Mouse (Mus musculus): ENCODE data around the gene Mnx1. TPM values are rescaled to one million over a fixed set of nuclear protein-coding genes. Genes with fewer than 3 reads are reported as not detected.

Mnx1 gene
- polyA plus RNA-seq, 1 experiment: 3.6 TPM

- H3K36me3 ChIP-seq (ENCODE audit: control insufficient read depth, insufficient read depth, low read length): 0 out of 2 replicates have a peak, but pooled peaks cover 2% of the 10 kb centered on the region
- H3K4me1 ChIP-seq (ENCODE audit: control insufficient read depth, insufficient read depth, insufficient read length, low read length): peaks cover 2% of the 10 kb centered on the region; the same call in 1 of the 2 replicates
- 48% methylated on average over 10 of the region's 10 CpGs for WGBS
- H3K4me3 ChIP-seq (ENCODE audit: low read depth, low read length): no peak overlapping the region
- H3K27ac ChIP-seq (ENCODE audit: insufficient read depth, low read depth, low read length): no peak overlapping the region
- H3K27me3 ChIP-seq (ENCODE audit: control insufficient read depth, insufficient read depth, low read length): peaks cover 27% of the 10 kb centered on the region
- TF ChIP-seq CTCF (IDR thresholded peaks at IDR 0.05; ENCODE audit: extremely low read depth, insufficient read length, insufficient replicate concordance, low read depth, low read length) (no peak), POLR2A (IDR thresholded peaks at IDR 0.05; ENCODE audit: low read depth, low read length) (no peak)
Measured at GRCm38 (mm10) chr5:29475041-29475440, 3.2 kb downstream of the Mnx1 start.

GRCm38 (mm10) chr5:29474246-29474960 lies 3.9 kb downstream of the Mnx1 start:
- peaks cover 2% of the 10 kb centered on the region; the same call in 1 of the 2 replicates for H3K4me1 ChIP-seq (ENCODE audit: control insufficient read depth, insufficient read depth, insufficient read length, low read length)
- H3K4me3 ChIP-seq (ENCODE audit: low read depth, low read length): no peak overlapping the region
- 0 out of 2 replicates have a peak, but pooled peaks cover 2% of the 10 kb centered on the region for H3K36me3 ChIP-seq (ENCODE audit: control insufficient read depth, insufficient read depth, low read length)
- H3K27ac ChIP-seq (ENCODE audit: insufficient read depth, low read depth, low read length): no peak overlapping the region
- 67% methylated on average over 35 of the region's 35 CpGs for WGBS
- peaks cover 26% of the 10 kb centered on the region for H3K27me3 ChIP-seq (ENCODE audit: control insufficient read depth, insufficient read depth, low read length)
- no peak for TF ChIP-seq POLR2A (IDR thresholded peaks at IDR 0.05; ENCODE audit: low read depth, low read length)
- no peak for TF ChIP-seq CTCF (IDR thresholded peaks at IDR 0.05; ENCODE audit: extremely low read depth, insufficient read length, insufficient replicate concordance, low read depth, low read length)

DNA sequence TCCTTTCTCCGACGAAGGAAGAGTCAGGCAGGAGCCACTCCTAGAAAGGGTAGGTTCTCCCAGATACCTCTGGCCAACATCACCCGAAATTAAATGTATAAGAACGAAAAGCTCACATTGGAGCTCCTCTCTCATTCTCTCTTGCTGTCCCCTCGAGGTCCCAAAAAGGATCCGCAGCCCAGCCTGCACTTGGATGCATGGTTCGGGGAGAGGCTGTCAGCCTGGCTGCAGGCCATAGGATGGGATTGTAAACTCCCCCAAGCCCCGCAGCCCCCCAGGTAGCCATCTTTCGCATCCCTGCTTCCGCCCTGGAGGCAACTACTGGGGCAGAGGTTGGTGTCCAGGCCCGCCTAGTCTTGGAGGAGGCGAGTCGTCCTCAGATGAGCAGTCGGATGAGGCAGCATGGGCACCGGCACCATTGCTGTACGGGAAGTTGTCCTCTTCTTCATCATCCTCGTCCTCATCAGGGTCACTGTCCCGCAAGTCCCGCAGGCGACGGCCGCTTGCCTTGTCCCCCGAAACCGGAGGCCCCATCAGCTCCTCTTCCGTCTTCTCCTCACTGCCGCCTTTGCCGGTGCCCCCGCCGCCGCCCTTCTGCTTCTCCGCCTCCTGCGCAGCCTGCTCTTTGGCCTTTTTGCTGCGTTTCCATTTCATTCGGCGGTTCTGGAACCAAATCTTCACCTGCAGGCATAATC lies 4.6 kb downstream of the Mnx1 start:
- no peak for TF ChIP-seq CTCF (IDR thresholded peaks at IDR 0.05; ENCODE audit: extremely low read depth, insufficient read length, insufficient replicate concordance, low read depth, low read length)
- TF ChIP-seq POLR2A (IDR thresholded peaks at IDR 0.05; ENCODE audit: low read depth, low read length): no peak
- peaks cover 2% of the 10 kb centered on the region; the same call in 1 of the 2 replicates for H3K4me1 ChIP-seq (ENCODE audit: control insufficient read depth, insufficient read depth, insufficient read length, low read length)
- H3K4me3 ChIP-seq (ENCODE audit: low read depth, low read length): no peak overlapping the region
- no peak overlapping the region for H3K27ac ChIP-seq (ENCODE audit: insufficient read depth, low read depth, low read length)
- H3K27me3 ChIP-seq (ENCODE audit: control insufficient read depth, insufficient read depth, low read length): peaks cover 24% of the 10 kb centered on the region
- H3K36me3 ChIP-seq (ENCODE audit: control insufficient read depth, insufficient read depth, low read length): 0 out of 2 replicates have a peak, but pooled peaks cover 2% of the 10 kb centered on the region
- 65% methylated on average over 35 of the region's 35 CpGs for WGBS

- TF ChIP-seq CTCF (IDR thresholded peaks at IDR 0.05; ENCODE audit: extremely low read depth, insufficient read length, insufficient replicate concordance, low read depth, low read length): no peak
- TF ChIP-seq POLR2A (IDR thresholded peaks at IDR 0.05; ENCODE audit: low read depth, low read length): no peak
- Histone ChIP-seq H3K4me3 (ENCODE audit: low read depth, low read length) (no peak overlapping the region), H3K27ac (ENCODE audit: insufficient read depth, low read depth, low read length) (no peak overlapping the region), H3K4me1 (ENCODE audit: control insufficient read depth, insufficient read depth, insufficient read length, low read length) (peaks cover 5% of the 10 kb centered on the region), H3K36me3 (ENCODE audit: control insufficient read depth, insufficient read depth, low read length) (0 out of 2 replicates have a peak, but pooled peaks cover 2% of the 10 kb centered on the region), H3K27me3 (ENCODE audit: control insufficient read depth, insufficient read depth, low read length) (peaks cover 16% of the 10 kb centered on the region; the same call in 1 of the 2 replicates)
- 41% methylated on average over 22 of the region's 22 CpGs for WGBS
Measured at GRCm38 (mm10) chr5:29471855-29472665, 6.2 kb downstream of the Mnx1 start.

GRCm38 (mm10) chr5:29471396-29471795 lies 6.9 kb downstream of the Mnx1 start:
- Histone ChIP-seq H3K4me3 (ENCODE audit: low read depth, low read length) (no peak overlapping the region), H3K27ac (ENCODE audit: insufficient read depth, low read depth, low read length) (no peak overlapping the region), H3K36me3 (ENCODE audit: control insufficient read depth, insufficient read depth, low read length) (0 out of 2 replicates have a peak, but pooled peaks cover 2% of the 10 kb centered on the region), H3K4me1 (ENCODE audit: control insufficient read depth, insufficient read depth, insufficient read length, low read length) (peaks cover 9% of the 10 kb centered on the region), H3K27me3 (ENCODE audit: control insufficient read depth, insufficient read depth, low read length) (peaks cover 14% of the 10 kb centered on the region; the same call in 1 of the 2 replicates)
- 62% methylated on average over 11 of the region's 11 CpGs for WGBS
- TF ChIP-seq CTCF (IDR thresholded peaks at IDR 0.05; ENCODE audit: extremely low read depth, insufficient read length, insufficient replicate concordance, low read depth, low read length): no peak
- no peak for TF ChIP-seq POLR2A (IDR thresholded peaks at IDR 0.05; ENCODE audit: low read depth, low read length)

- Histone ChIP-seq H3K27ac (ENCODE audit: insufficient read depth, low read depth, low read length) (no peak overlapping the region), H3K4me3 (ENCODE audit: low read depth, low read length) (no peak overlapping the region), H3K36me3 (ENCODE audit: control insufficient read depth, insufficient read depth, low read length) (0 out of 2 replicates have a peak, but pooled peaks cover 2% of the 10 kb centered on the region), H3K4me1 (ENCODE audit: control insufficient read depth, insufficient read depth, insufficient read length, low read length) (peaks cover 9% of the 10 kb centered on the region), H3K27me3 (ENCODE audit: control insufficient read depth, insufficient read depth, low read length) (peaks cover 12% of the 10 kb centered on the region; the same call in 1 of the 2 replicates)
- TF ChIP-seq POLR2A (IDR thresholded peaks at IDR 0.05; ENCODE audit: low read depth, low read length): no peak
- WGBS: 71% methylated on average over 20 of the region's 20 CpGs
Measured at GRCm38 (mm10) chr5:29470851-29471394, 7.3 kb downstream of the Mnx1 start.

All from small intestine, adult 2 months (tissue).